Mouse (Mus musculus): ENCODE data around the gene Amot.

- TF ChIP-seq CTCF (IDR thresholded peaks at IDR 0.05; ENCODE audit: control insufficient read depth, insufficient read depth, low read length) = no peak
- no peak for TF ChIP-seq POLR2A (IDR thresholded peaks at IDR 0.05; ENCODE audit: borderline replicate concordance, control insufficient read depth, low read depth, low read length)
Measured at GRCm38 (mm10) chrX:145479942-145480341, 25.0 kb downstream of the Amot start.
